Mouse (Mus musculus): ENCODE results near the gene Psmb1. TPM values are rescaled to one million over a fixed set of nuclear protein-coding genes. Genes with fewer than 3 reads are reported as not detected.

The Psmb1 gene
- total and polyA plus RNA-seq, 3 experiments, result 200 to 445 (median 222) TPM

DNA sequence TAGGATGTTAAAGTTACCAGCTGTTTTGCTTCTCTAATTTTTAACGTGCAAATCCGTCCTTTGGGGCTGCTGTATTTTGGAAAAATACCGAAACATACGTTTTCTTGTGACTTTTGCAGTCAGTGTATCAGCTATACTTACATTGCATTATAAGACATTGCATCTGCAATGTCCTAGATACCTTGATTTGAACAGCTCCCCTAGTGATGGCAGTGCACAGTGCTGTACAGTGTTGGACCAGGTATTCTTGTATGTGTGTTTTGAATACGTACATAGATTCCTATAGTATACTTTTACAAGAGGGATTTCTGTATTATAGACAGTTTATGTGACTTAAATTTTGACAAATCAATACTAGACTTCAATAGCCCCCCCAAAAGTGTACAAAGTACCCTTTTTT, 18.6 kb upstream of the Psmb1 start:
- no peak overlapping the region for H3K27ac ChIP-seq (ENCODE audit: control insufficient read depth, low read depth, low read length)

DNA sequence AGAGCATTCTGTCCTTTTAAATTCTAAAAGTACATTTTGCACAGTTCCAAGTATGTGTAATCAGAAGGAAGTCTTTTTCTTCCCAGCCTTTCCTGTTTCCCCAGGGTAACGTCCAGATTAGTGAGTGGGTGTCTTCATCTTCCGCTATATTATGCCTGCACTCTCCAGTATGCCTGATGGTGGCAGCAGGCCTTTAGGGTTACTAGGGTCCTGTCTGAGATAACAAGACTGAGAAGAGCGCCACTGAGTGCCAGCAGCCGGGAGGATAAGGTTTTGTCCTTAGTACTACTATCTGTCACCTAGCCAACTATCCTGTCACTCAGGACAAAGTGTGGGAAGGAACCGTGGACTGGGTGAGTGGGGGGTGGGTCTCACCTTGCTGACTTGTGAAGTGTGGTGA, 18.2 kb upstream of the Psmb1 start:
- Histone ChIP-seq H3K79me2 (ENCODE audit: control insufficient read depth, insufficient read depth, low read length, poor library complexity) (no peaks in the 10 kb centered on the region), H3K27me3 (ENCODE audit: control insufficient read depth in 1 of 2, insufficient read depth in 2 of 2, low read length in 2 of 2) (no peaks in the 10 kb centered on the region), H3K9me3 (replicated peaks; ENCODE audit: insufficient read depth, low read length) (no peaks in the 10 kb centered on the region), H3K4me3 (ENCODE audit: control insufficient read depth in 1 of 2, insufficient read depth in 1 of 2, low read depth in 2 of 2, low read length in 2 of 2) (no peak overlapping the region), H3K4me1 (ENCODE audit: control insufficient read depth in 1 of 2, insufficient read depth in 2 of 2, low read length in 2 of 2) (no peaks in the 10 kb centered on the region), H3K36me3 (ENCODE audit: control insufficient read depth in 1 of 2, insufficient read depth in 2 of 2, low read length in 2 of 2) (peaks cover 2 to 48% of the 10 kb centered on the region in 2 experiments; a peak in 3 of 4 replicates), H3K27ac (ENCODE audit: control insufficient read depth, low read depth, low read length) (no peak overlapping the region), H3K9ac (ENCODE audit: control insufficient read depth, low read depth, low read length, poor library complexity, severe bottlenecking) (no peak overlapping the region)
- DNase-seq (ENCODE audit: low read depth, low spot score), result no peak
- TF ChIP-seq KAT2A (conservative IDR thresholded peaks at IDR 0.05; ENCODE audit: low read depth, low read length), result no peak
- TF ChIP-seq CTCF (IDR thresholded peaks at IDR 0.05 in 2 of 3, conservative IDR thresholded peaks at IDR 0.05 in 1 of 3; ENCODE audit: control insufficient read depth in 1 of 3, insufficient read depth in 1 of 3, low read depth in 2 of 3, low read length in 3 of 3, poor library complexity in 1 of 3, severe bottlenecking in 1 of 3), result peak in 1 of 3 experiments; percentile 22; a peak in 2 of 6 replicates

More for the DNA sequence above, 18.6 kb upstream of the Psmb1 start:
- no peak overlapping the region for H3K9ac ChIP-seq (ENCODE audit: control insufficient read depth, low read depth, low read length, poor library complexity, severe bottlenecking)
- H3K79me2 ChIP-seq (ENCODE audit: control insufficient read depth, insufficient read depth, low read length, poor library complexity), result no peaks in the 10 kb centered on the region
- TF ChIP-seq NELFE (IDR thresholded peaks at IDR 0.05; ENCODE audit: low read depth, low read length), result no peak
- TF ChIP-seq JUND (IDR thresholded peaks at IDR 0.05; ENCODE audit: low read depth, low read length), result no peak
- peak in 1 of 3 experiments; percentile 10; a peak in 1 of 6 replicates for TF ChIP-seq CTCF (IDR thresholded peaks at IDR 0.05 in 2 of 3, conservative IDR thresholded peaks at IDR 0.05 in 1 of 3; ENCODE audit: control insufficient read depth in 1 of 3, insufficient read depth in 1 of 3, low read depth in 2 of 3, low read length in 3 of 3, poor library complexity in 1 of 3, severe bottlenecking in 1 of 3)
- H3K36me3 ChIP-seq (ENCODE audit: control insufficient read depth in 1 of 2, insufficient read depth in 2 of 2, low read length in 2 of 2), result peaks cover 2 to 48% of the 10 kb centered on the region in 2 experiments; a peak in 3 of 4 replicates
- H3K9me3 ChIP-seq (replicated peaks; ENCODE audit: insufficient read depth, low read length), result no peaks in the 10 kb centered on the region
- no peak overlapping the region for H3K4me3 ChIP-seq (ENCODE audit: control insufficient read depth in 1 of 2, insufficient read depth in 1 of 2, low read depth in 2 of 2, low read length in 2 of 2)
- no peaks in the 10 kb centered on the region for H3K4me1 ChIP-seq (ENCODE audit: control insufficient read depth in 1 of 2, insufficient read depth in 2 of 2, low read length in 2 of 2)
- DNase-seq (ENCODE audit: low read depth, low spot score), result no peak
- no peaks in the 10 kb centered on the region for H3K27me3 ChIP-seq (ENCODE audit: control insufficient read depth in 1 of 2, insufficient read depth in 2 of 2, low read length in 2 of 2)

DNA sequence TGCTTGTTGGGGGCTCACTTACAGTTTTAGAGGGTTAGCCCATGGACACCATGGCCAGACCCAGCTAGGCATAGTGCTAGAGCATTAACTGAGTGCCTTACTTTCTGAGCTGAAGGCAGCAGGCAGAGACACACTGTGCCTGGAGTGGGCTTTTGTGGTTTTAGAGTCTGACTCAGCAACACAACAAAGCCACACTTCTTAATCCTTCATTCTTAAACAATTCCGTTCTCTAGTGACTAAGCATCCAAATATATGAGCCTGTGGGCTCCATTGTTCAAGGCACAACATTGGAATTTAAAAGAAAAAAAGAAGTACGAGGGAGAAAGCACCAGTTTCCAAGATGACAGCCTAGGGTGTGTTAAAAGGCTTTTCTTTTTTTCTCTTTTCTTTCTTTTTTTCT, 11.1 kb upstream of the Psmb1 start:
- Histone ChIP-seq H3K4me3 (ENCODE audit: control insufficient read depth in 1 of 2, insufficient read depth in 1 of 2, low read depth in 2 of 2, low read length in 2 of 2) (no peak overlapping the region), H3K27ac (ENCODE audit: control insufficient read depth, low read depth, low read length) (no peak overlapping the region), H3K27me3 (ENCODE audit: control insufficient read depth in 1 of 2, insufficient read depth in 2 of 2, low read length in 2 of 2) (no peaks in the 10 kb centered on the region), H3K36me3 (ENCODE audit: control insufficient read depth in 1 of 2, insufficient read depth in 2 of 2, low read length in 2 of 2) (peaks cover 0 to 74% of the 10 kb centered on the region in 2 experiments; a peak in 2 of 4 replicates), H3K9ac (ENCODE audit: control insufficient read depth, low read depth, low read length, poor library complexity, severe bottlenecking) (no peak overlapping the region), H3K4me1 (ENCODE audit: control insufficient read depth in 1 of 2, insufficient read depth in 2 of 2, low read length in 2 of 2) (no peaks in the 10 kb centered on the region), H3K79me2 (ENCODE audit: control insufficient read depth, insufficient read depth, low read length, poor library complexity) (0 out of 2 replicates have a peak, but pooled peaks cover 2% of the 10 kb centered on the region), H3K9me3 (replicated peaks; ENCODE audit: insufficient read depth, low read length) (no peaks in the 10 kb centered on the region)
- no peak for DNase-seq (ENCODE audit: low read depth, low spot score)
- no peak for TF ChIP-seq USF1 (IDR thresholded peaks at IDR 0.05; ENCODE audit: low read depth, low read length)
- TF ChIP-seq MEF2A (IDR thresholded peaks at IDR 0.05; ENCODE audit: extremely low read depth, insufficient replicate concordance, low read depth, low read length, poor library complexity, severe bottlenecking), result no peak
- no peak for TF ChIP-seq RAD21 (IDR thresholded peaks at IDR 0.05; ENCODE audit: low read depth, low read length)
- TF ChIP-seq MYC (IDR thresholded peaks at IDR 0.05; ENCODE audit: low read depth, low read length), result no peak

All from MEL (cell line).